Mouse (Mus musculus): ENCODE results near the gene Pcgf5. TPM values are rescaled to one million over a fixed set of nuclear protein-coding genes. Genes with fewer than 3 reads are reported as not detected.

Pcgf5 gene
- polyA plus RNA-seq, 1 experiment: 5.5 TPM

DNA sequence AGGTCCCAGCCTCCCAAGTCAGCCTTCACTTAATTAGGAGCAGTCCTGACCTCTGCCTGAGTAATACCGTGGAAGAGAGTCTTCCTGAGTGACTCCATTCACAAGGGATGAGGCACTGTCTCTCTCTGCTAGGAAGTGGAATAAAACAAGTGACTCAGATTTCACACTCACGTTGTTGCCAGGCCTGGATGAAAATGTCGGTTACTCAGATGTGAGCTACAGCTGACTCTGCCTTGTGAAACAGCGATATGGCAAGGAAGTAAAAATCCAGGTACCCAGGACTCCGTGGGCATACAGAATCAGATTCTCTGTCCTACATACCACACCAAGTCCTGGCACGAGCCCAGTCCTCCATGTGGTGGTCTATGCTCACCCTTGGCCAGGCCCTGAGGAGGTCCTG is 142.8 kb downstream of the Pcgf5 start:
- no peak for DNase-seq (ENCODE audit: low read depth)

DNA sequence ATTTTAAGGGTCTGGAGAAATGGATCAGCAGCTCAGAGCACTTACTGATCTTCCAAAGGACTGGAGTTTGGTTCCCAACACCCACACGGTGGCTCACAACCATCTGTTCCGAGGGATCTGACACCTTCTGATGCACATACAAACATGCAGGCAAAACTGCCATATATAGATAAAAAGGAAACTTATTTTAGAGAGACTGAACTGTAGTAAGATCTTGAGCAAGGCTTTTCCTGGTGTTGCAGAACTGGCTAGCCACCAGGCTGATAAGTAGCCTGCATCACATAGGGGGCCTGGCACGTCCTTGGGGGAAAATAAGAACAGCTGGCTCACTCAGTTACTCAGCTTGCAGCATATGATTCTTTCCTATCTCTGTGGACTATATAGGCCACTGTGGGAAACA is 147.4 kb downstream of the Pcgf5 start:
- DNase-seq (ENCODE audit: low read depth): no peak

DNA sequence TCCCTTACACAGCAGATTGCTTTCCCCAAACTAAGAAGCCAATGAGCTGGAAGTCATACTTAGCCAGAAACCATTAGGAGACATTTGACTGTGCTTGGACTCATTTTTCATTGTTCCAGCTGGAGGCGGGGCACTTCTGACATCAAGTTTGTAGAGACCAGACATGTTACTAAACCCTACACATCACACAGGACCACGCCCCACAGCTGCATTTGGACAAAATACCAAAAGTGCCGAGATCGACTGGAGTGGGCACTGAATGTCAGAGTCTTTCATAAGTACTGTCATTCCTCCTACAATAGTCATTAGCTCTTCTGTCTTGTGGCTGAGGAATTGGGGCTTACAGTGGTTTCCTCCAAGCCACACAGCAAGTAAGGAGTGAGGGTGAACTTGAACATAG is 148.4 kb downstream of the Pcgf5 start:
- no peak for DNase-seq (ENCODE audit: low read depth)

DNA sequence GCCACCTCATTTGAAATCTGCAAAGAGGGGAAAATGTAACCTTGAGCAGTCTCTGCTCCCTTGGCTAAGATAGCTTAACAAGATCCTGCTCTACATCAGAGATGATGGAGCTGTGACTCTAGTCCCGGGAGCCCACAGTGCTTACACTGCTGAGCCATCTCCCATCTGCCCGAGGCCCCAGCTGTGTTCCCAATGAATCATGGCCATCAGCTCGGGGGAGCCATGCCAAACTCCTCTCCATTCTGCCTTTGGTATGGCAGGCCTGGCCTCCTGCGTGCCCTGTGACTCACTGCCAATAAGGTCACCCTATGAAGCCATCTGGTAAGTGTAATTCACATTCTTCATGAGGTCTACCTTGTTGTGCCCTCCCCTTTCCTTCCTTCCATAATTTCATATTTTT is 149.0 kb downstream of the Pcgf5 start:
- DNase-seq (ENCODE audit: low read depth): no peak

DNA sequence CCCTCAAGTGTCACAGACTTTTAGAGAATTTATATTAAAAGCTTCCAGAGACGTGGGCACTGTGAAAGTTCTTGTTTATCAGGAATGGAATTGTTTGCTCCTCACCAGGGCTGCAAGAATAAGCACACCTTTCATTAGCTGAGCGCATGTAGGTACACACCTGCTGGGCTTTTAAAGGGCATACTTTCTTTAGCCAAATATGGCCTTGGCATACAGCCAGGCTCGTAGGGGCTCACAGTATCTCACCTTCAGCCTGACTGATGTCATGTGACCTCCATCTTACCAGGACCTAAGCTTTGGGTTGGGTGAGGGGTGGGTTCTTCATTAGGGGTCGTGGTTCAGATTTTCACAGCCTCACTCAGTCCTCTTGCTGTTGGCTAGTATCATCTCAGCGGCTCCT is 149.6 kb downstream of the Pcgf5 start:
- DNase-seq (ENCODE audit: low read depth): no peak

DNA sequence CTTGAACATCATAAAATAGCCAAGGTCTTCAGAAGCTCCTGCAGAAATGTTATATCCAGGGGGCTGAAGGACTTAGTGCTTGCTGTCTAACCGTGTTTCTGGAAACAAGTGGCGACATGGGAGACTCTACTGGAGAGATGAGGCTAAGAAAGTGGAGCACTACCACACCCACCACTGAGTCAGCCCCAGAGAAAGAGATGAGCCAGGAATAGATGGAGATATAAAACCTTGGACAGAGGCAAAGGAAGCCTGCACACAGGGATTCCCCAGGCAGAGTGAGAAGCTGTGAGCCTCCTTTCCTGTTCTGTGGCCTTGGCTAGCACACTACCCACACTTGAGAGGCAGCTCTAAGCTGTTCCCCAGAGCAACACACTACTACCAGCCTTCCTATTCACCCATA is 156.6 kb downstream of the Pcgf5 start:
- no peak for DNase-seq (ENCODE audit: low read depth)

Other genes starting within 250 kb of the Pcgf5 start
- gene Ankrd1, start 228.2 kb upstream of the Pcgf5 start, polyA plus RNA-seq (2012; rRNA removed): 0.10 and 0.11 TPM in 2 replicates
- gene Hectd2, start 206.3 kb downstream of the Pcgf5 start, polyA plus RNA-seq (2012; rRNA removed): 4.5 and 4.7 TPM in 2 replicates